Mouse (Mus musculus): ENCODE results near the gene Wdr54. TPM values are rescaled to one million over a fixed set of nuclear protein-coding genes. Genes with fewer than 3 reads are reported as not detected.

Wdr54 gene
- polyA plus RNA-seq (2017; shearing (Covaris generic)), result 1.3 TPM

DNA sequence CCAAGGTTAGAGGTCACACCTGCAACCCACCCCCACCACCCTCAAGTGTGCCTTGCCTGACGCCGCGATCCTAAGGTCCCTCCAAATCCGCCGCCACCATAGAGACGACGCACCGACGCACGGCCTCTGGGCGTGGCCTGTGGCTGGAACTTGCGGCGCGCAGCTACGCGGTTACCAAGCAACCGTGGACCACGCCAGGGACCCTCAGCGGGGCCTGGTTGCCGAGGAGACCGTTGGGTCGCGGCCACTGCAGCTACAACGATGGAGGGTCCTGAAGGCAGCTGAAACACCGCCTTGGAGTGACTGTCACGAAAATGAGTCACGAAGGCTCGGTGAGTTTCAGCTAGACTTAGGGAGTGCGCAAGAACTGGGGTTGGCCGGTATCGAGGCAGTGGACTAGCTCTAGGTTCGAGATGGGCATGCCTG, at the start of gene Wdr54, which contains the start of gene 1700003E16Rik:
Gene Wdr54, minus strand, starts transcription at position 139 of the 426 bp plus-strand sequence.
Gene 1700003E16Rik, plus strand, starts transcription at position 146 of the 426 bp plus-strand sequence.

DNA sequence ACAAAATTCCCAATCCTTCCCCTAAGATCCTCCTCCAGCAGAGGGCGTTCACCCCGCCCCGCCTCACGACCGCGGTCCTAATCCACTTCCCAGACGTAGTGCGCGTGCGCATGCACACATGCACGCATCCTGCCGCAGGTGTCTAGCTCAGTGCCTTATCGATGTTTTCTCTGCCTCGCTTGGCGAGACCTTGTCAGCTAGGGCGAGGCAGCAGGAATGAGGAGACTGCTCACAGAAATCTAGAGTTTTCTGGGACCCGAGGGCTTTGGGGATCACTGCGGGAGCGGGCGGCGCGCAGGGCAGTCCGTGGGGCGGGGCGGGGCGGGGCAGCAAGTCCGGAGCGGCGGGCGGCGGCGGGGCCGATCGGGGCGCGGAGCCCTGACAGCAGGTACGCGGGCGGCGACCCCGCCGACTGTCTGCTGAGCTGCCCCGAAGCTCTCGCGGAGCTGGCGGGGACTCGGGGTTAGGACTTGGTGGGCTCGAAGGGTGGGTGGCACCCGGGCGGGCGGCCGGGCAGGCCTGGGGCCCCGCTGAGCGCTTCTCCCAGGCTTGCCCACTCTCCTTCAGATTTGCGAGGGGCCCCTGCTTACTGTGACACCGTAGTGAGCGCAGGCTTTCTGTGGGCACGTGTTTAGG, 9.5 kb upstream of the Wdr54 start, which contains the start of gene Dctn1:
Gene Dctn1, plus strand, starts transcription at position 314 of the 636 bp plus-strand sequence.

DNA sequence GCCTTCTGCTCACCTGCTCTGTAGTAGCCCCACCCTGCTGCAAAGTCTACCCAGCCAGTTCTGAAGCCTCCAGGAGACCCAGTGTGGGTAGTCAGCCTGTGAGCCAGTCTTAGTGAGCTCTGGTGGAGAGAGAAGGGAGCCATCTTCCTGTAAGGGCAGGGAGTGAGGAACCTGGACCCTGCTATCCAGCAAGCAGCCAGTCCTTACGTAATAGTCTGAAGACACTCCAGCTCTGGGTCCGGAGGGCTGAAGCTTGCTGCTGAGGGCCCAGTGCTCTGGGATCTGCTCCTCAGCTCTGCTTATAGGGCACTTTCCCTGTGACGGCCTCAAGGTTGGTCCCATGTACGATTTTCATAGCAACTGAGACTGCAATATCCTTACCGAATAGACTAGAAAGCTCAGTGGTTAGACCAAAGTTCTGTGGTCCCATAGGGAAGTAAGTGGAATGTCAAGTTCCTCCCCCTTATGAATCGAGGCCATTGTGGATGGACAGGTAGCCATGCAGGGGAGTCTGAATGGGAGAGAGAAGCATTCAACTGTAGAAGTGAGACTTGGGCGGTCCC, 21.2 kb downstream of the Wdr54 start, which contains the start of gene Rtkn:
Gene Rtkn, plus strand, starts transcription at position 513 of the 563 bp plus-strand sequence.

DNA sequence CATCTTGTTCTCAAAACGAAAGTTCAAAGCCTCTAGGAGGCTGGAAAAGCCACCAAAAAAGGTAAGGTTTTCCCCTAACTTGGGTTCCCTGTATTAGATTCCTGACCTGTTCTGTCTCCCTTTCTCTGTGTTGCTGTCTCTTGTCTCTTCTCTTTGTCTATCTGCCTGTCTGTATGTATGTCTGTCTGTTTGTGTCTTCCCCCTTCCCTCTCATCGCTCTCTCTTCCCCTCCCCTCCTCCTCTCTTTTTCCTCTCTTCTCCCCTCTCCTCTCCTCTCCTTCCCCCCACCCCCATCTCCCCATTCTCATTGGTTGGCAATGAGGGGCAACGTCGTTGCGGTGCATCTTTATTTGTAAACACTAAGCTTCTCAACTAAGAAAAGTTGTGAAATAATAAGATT, 30.9 kb downstream of the Wdr54 start, which contains the start of gene Ino80b:
Gene Ino80b, minus strand, starts transcription at position 101 of the 400 bp plus-strand sequence.

DNA sequence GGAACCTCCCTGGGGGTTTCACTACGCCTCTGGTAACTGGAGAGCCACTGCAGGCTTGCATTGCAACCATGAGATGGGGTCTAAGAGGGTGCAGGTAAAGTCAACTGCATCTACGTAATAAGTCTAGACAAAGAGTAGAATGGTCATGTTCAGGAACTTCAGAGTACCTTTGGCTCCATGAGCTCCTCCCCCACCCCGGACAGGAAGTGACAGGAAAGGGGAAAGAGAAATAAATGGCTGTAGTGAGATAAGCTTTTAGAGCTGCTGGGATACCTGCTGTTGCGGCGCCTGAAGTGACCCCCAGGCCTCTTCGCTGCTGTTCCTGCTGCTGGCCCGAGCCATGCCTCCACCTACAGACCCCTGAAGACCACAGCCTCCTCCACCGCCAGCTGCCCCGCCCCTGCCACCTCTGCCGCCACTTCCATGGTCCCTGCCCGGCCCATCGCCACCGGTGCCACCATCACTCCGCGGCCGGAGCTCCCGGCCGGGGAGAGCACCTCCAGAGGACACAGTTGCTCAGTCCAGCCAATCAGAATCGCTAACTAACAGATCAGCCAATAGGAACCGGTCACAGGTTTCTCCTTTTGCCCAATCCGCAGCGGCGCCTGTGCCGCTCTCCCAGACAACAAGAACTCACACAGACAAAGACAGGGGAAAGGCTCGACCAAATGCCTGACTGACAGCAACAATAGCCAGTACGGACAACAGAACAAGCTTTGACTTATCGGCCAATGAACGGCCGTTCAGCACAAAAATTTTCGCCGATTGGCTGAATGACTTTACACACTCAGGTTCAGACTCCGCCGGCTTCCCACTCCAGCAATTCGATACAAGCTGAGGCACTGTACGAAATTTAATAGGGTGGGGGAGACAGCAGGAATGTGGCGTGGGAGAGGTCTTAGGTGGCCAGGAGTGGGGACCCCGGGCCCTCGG, 35.0 kb downstream of the Wdr54 start, which contains the start of gene Wbp1:
Gene Wbp1, minus strand, starts transcription at position 630 of the 933 bp plus-strand sequence.

DNA sequence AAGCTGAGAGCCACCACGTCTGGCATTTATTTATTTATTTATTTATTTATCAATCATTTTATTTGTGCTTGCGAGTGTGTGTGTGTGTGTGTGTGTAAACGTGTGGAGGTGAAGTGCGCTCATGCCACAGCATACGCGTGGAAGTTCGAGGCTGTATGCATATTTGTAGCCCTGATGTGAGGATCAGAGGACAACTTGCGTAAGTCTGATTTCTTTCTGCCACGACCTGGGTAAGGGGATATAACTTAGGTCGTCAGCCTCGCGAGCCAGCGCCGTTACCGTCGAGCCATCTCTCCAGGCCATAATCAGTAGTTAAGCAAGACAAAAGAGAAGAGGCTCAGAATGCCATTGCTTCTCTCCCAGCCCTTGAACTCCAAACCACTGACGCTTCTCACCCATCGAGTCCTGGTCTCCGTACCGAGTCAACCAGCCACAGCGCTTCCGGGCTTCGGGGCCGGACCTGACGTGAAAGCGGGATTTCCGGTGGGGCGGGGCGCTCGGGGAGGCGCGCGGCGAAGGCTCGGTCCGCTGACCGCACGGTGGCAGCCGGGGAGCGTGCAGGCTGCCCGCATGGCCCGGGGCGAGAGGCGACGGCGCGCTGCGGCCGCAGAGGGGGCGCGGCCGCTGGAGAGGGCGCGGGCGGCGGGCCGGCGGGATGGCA, 41.1 kb downstream of the Wdr54 start, which contains the start of gene Mogs:
Gene Mogs, plus strand, starts transcription at position 486 of the 661 bp plus-strand sequence.

DNA sequence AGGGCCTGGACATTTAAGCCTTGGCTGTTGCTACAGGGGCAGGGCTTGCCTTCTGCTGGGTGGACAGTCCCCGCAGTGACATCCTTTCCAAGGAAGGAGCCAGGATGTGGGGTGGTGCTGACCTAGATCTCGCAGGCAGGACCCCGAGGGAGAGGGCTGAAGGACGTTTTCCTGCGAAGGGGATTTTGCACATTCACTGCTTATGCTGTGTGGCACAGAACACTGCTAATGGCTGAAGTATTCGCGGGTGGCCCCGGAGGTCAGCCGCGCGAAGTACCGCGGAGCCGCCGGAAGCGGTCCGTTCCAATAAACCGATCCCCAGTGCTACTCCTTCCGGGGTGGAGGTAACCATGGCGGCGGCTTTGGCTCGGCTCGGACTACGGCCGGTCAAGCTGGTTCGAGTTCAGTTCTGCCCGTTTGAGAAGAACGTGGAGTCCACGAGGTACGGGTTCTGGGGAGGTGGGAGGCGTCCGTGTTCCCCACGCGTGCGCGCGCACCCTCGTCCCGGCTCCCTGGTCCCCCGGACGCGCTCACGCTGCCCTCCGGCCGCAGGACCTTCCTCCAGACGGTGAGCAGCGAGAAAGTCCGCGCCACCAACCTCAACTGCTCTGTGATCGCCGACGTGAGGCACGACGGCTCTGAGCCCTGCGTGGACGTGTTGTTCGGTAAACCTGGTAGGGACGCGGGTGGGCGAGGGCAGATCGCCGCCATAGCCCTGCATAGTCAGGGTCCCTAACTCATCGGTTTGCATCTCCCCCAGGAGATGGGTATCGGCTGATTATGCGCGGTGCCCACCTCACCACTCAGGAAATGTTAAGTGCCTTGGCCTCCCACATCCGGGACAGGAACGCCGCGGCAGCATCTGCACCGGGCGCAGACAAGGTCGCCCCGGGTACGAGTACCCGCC, 47.2 kb downstream of the Wdr54 start, which contains the start of gene Mrpl53:
Gene Mrpl53, plus strand, starts transcription at position 279 of the 907 bp plus-strand sequence.

DNA sequence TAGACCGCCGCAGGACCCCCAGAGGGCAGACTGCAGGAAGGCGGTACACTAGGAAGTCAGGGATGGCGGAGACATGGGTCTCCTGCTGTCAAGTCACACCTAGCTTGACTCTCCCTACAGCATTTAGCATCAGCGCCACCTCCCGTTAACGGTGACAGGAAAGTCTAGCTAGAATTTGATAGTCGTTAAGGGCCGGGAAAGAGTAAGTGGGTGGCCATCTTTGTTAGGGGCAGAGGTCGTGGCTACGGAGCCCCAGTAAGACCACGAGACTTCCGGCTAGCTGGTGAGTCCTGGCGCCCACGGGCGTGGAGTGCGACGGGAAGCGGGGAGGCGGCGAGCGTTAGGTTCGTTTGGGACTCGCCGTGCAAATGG, 54.9 kb downstream of the Wdr54 start, which contains the start of the genes Ccdc142 and Gm42688:
Gene Ccdc142, plus strand, starts transcription at position 286 of the 372 bp plus-strand sequence.
Gene Gm42688, plus strand, starts transcription at position 302 of the 372 bp plus-strand sequence.

Other genes with a start within 250 kb of the Wdr54 start
- gene Sema4f, start 216.6 kb downstream of the Wdr54 start, polyA plus RNA-seq (2017; shearing (Covaris generic)), result 17.5 TPM
- not detected for gene M1ap, start 209.5 kb downstream of the Wdr54 start, polyA plus RNA-seq (2017; shearing (Covaris generic))
- gene Dok1, start 122.9 kb downstream of the Wdr54 start, polyA plus RNA-seq (2017; shearing (Covaris generic)), result 12.8 TPM
- 0.30 TPM for gene Loxl3, start 122.2 kb downstream of the Wdr54 start, polyA plus RNA-seq (2017; shearing (Covaris generic))
- gene Aup1, start 101.9 kb downstream of the Wdr54 start, polyA plus RNA-seq (2017; shearing (Covaris generic)), result 495 TPM
- 35.1 TPM for gene Htra2, start 101.1 kb downstream of the Wdr54 start, polyA plus RNA-seq (2017; shearing (Covaris generic))
- gene Dqx1, start 98.6 kb downstream of the Wdr54 start, polyA plus RNA-seq (2017; shearing (Covaris generic)), result 1.3 TPM
- gene Tlx2, start 86.1 kb downstream of the Wdr54 start, polyA plus RNA-seq (2017; shearing (Covaris generic)), result not detected
- gene Pcgf1, start 78.5 kb downstream of the Wdr54 start, polyA plus RNA-seq (2017; shearing (Covaris generic)), result 21.1 TPM
- not detected for gene Lbx2, start 70.0 kb downstream of the Wdr54 start, polyA plus RNA-seq (2017; shearing (Covaris generic))
- 2.2 TPM for gene Ccdc142, start 54.8 kb downstream of the Wdr54 start, polyA plus RNA-seq (2017; shearing (Covaris generic))
- 6.5 TPM for gene Gm42688, start 54.8 kb downstream of the Wdr54 start, polyA plus RNA-seq (2017; shearing (Covaris generic))
- 30.5 TPM for gene Mrpl53, start 47.4 kb downstream of the Wdr54 start, polyA plus RNA-seq (2017; shearing (Covaris generic))
- 66.0 TPM for gene Mogs, start 40.9 kb downstream of the Wdr54 start, polyA plus RNA-seq (2017; shearing (Covaris generic))
- gene Wbp1, start 34.8 kb downstream of the Wdr54 start, polyA plus RNA-seq (2017; shearing (Covaris generic)), result 61.8 TPM
- 31.8 TPM for gene Ino80b, start 31.0 kb downstream of the Wdr54 start, polyA plus RNA-seq (2017; shearing (Covaris generic))
- gene Rtkn, start 20.9 kb downstream of the Wdr54 start, polyA plus RNA-seq (2017; shearing (Covaris generic)), result 0.94 TPM
- not detected for gene 1700003E16Rik, start within 50 bp of the Wdr54 start, polyA plus RNA-seq (2017; shearing (Covaris generic))
- 63.3 TPM for gene Dctn1, start 9.5 kb upstream of the Wdr54 start, polyA plus RNA-seq (2017; shearing (Covaris generic))
- gene Slc4a5, start 63.4 kb upstream of the Wdr54 start, polyA plus RNA-seq (2017; shearing (Covaris generic)), result not detected
- gene Mthfd2, start 169.5 kb upstream of the Wdr54 start, polyA plus RNA-seq (2017; shearing (Covaris generic)), result 54.7 TPM
- gene Mob1a, start 169.6 kb upstream of the Wdr54 start, polyA plus RNA-seq (2017; shearing (Covaris generic)), result 177 TPM
- gene Bola3, start 192.8 kb upstream of the Wdr54 start, polyA plus RNA-seq (2017; shearing (Covaris generic)), result 56.9 TPM